Mouse (Mus musculus): ENCODE measurements at regions not wholly inside any gene's neighbourhood (a gene's known extent, or its start where the extent isn't known, plus 50 kb on each side); places are given as distances from the start of the nearest gene placed in this dataset.

- no peak for DNase-seq
These were observed 201.8 kb downstream of the Nfkbiz start for GRCm38 (mm10) chr16:55636667-55637450.

- no peak for DNase-seq
These were observed 202.5 kb downstream of the Nfkbiz start for GRCm38 (mm10) chr16:55636224-55636623.

GRCm38 (mm10) chr16:55634691-55635090, 204.0 kb downstream of the Nfkbiz start:
- no peak for DNase-seq

- no peak for DNase-seq
These were observed 206.5 kb downstream of the Nfkbiz start for GRCm38 (mm10) chr16:55632220-55632619.

- no peak for DNase-seq
These were observed 207.1 kb downstream of the Nfkbiz start for GRCm38 (mm10) chr16:55631637-55632036.

GRCm38 (mm10) chr16:55631048-55631447, 207.7 kb downstream of the Nfkbiz start:
- DNase-seq, result no peak

- no peak for DNase-seq
These were observed 211.2 kb downstream of the Nfkbiz start for GRCm38 (mm10) chr16:55627531-55627930.

- no peak for DNase-seq
These were observed 215.3 kb downstream of the Nfkbiz start for GRCm38 (mm10) chr16:55623422-55623821.

- no peak for DNase-seq
These were observed 219.0 kb downstream of the Nfkbiz start for GRCm38 (mm10) chr16:55619731-55620130.

- no peak for DNase-seq
These were observed 220.7 kb downstream of the Nfkbiz start for GRCm38 (mm10) chr16:55617958-55618357.

- no peak for DNase-seq
These were observed 221.2 kb downstream of the Nfkbiz start for GRCm38 (mm10) chr16:55617506-55617905.

GRCm38 (mm10) chr16:55616408-55617120, 222.1 kb downstream of the Nfkbiz start:
- no peak for DNase-seq

- DNase-seq, result no peak
These were observed 225.8 kb downstream of the Nfkbiz start for GRCm38 (mm10) chr16:55612873-55613272.

- DNase-seq, result no peak
These were observed 226.7 kb downstream of the Nfkbiz start for GRCm38 (mm10) chr16:55612001-55612400.

GRCm38 (mm10) chr16:55611172-55611571, 227.5 kb downstream of the Nfkbiz start:
- DNase-seq, result no peak

- DNase-seq, result no peak
These were observed 230.3 kb downstream of the Nfkbiz start for GRCm38 (mm10) chr16:55608361-55608760.

GRCm38 (mm10) chr16:55606447-55607239, 232.1 kb downstream of the Nfkbiz start:
- DNase-seq, result no peak

- DNase-seq, result no peak
These were observed 235.1 kb downstream of the Nfkbiz start for GRCm38 (mm10) chr16:55603611-55604010.

- DNase-seq, result no peak
These were observed 249.2 kb downstream of the Nfkbiz start for GRCm38 (mm10) chr16:55589382-55589956.

- DNase-seq, result no peak
These were observed 251.6 kb downstream of the Nfkbiz start for GRCm38 (mm10) chr16:55587138-55587537.

- DNase-seq, result no peak
These were observed 255.8 kb downstream of the Nfkbiz start for GRCm38 (mm10) chr16:55582906-55583305.

GRCm38 (mm10) chr16:55582029-55582428, 256.7 kb downstream of the Nfkbiz start:
- no peak for DNase-seq

GRCm38 (mm10) chr16:55580827-55581226, 257.9 kb downstream of the Nfkbiz start:
- DNase-seq, result no peak
